Mouse (Mus musculus) layer of hippocampus, adult 18-20 months (tissue): ENCODE results near the gene Sema4a. TPM values are rescaled to one million over a fixed set of nuclear protein-coding genes. Genes with fewer than 3 reads are reported as not detected.

ENCODE experiments used
- DNase-seq, 2 experiments: peaks; one replicate each; pipeline ENCODE4 v3.0.0; 2022; ENCODE audit warnings: low spot score in 2 of 2
- total RNA-seq, 2 experiments: library from RNA; stranded (reverse); gene quantifications; 2 replicates each; pipeline ENCODE4 v1.2.3; 2021

Sema4a gene
- total RNA-seq, 2 experiments from 2014 or later, result 40.4 to 41.5 TPM

DNA sequence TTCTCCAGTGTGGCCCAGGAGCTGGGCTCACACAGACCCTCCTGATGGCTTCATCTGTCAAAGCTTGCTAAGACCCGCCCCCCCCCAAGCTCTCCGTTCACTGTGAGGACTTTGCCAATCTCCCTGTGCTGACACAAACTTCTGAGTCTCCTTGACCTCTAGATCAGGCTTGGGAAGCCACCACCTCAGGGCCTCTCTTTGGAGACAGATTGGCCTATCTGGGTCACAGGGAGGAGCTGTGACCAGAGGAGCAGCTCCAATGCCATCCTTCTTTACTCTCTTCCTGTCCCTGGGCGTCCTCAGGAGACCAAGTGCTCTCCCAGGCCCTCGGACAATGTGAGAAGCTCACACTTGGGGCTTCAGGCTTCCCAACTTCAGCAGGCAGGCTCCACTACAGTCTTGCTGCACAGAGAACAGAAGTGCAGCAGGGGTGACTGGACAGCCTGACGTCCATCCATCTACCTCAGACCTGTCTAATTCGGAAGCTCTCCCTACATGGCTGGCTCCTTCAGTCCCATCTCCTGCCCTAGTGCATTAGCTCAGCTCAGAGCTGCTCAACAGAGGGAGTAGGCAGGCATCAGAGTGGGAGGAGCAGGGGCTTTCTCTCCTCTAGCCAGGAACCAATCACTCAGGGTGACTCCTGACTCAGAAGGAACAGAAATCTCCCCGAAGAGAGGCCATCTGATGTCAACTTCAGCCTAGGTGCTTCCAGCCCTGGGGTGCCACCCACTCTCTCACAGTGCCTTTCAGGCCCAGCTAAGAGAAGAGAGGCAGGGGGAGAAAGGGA is 4.0 kb downstream of the Sema4a start:
- DNase-seq, result no peak

DNA sequence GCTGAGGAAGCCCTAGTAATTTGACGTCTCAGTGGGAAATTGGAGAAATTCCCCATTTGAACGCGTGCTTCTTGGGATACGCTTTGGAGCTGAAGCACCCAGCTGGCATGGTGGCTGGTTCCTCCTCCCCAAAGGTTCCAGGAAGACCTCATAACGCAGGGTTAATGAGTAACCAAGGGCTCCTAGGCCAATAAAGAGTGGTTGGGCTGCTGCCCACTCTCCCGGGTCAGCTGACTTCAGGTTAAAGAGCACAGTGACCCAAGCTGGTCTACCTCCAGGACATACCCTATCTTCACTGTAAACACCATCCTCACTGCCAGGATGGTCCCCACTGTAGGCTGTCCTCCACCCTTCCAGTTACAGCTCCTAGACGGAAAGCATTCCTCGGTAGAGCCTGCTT is 4.7 kb downstream of the Sema4a start:
- DNase-seq, result no peak

DNA sequence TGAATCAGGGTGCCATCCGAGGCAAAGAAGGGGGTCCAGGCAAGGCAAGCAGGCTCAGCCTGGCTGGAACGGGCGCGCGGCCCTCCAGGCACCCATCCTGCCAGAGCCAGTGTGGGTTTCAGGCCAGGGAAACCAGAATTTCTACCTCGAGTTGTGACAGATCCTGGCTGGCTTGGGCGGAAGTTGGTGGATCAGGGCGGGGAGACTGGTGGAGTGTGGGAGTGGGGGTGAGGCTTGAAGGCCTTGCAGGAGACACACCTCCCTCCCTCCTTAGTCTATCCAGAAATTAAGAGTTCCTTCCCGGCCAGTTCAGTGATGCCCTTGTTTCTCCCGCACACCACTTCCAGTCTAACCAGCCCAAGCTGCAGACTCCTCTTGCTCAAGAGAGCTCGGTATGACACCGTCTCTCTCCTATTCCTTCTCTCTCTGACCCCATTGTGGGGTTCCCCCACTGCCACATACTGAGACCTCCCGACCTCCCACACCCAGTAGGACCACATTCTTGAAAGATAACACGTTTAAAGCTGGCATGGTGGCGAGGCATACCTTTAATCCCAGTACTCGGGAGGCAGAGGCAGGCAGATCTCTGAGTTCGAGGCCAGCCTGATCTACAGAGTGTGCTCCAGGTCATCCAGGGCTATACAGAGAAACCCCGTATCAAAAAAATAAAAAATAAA is 5.3 kb downstream of the Sema4a start:
- no peak for DNase-seq

DNA sequence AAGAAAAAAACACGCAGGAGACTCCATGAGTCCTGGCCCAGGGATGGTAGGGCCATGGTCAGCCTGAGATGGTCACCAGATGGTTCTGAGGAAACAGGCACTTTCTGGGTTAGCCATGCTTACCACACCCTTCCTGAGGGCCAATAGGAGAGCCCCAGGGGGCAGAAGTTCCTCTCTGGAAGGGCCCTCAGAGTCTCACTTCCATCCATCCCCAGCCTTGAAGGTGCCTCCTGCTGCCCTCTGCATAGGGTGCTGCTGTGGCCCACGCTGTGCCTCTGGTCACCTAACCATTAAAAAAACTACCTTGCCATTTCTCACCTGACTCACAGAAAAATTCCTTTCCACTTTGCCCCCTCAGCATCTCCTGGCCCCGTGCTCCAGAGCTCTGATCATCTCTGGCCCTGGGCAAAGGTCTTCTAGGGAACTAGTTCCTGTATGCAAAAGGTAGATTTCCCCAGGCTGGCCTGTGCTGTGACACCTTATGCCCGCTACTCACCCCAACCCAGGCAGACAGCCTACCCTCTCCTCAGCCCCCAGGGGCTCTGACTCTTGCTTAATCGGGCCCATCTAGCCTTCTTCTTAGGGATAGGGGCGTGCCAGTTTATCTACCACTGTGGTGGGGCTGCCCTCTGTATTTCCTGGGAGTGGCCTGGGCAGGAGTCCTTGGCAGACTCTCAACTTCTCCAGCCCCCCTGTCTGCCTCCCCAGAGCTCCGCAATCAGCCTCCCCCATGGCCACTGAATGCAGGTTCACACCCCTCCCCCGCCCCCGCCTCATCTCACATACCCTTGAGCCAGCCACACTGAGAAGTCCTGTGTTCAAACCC is 6.0 kb downstream of the Sema4a start:
- no peak for DNase-seq

DNA sequence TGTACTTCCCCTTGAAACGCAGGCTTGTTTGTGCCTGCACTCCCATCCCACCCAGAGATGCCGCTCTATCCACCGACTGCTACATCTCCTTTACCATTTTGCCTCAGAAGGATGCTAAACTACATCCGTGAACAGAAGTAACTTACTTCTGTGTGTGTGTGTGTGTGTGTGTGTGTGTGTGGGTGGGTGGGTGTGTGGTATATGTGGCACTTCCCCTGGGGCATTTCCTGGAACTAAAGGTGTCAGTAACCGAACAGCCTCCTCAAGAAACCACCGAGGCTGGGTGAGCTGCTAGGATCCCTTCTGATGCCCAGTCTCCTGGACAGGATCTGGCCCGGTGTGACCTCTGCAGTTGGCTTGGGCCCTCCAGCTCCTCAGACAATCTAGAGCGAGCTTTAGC is 7.0 kb downstream of the Sema4a start:
- no peak for DNase-seq

DNA sequence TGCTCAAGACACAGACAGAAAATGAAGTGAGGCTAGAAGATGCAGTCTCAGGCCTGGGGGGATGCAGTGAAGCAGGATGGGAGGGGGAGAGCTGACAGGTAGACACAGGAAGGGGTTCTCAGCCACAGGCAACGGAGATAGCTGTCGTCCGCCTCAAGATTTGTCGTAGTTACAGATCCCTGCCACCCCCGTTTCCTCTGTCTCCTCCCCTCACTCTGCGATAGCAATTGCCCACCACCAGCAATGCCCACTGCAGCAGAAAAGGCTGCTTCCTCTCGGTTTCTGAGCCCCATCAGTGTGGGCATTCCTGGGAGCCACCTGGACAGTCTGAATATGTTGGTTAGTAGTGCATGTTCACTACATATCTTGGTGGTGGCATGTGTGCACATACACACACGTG is 7.6 kb downstream of the Sema4a start:
- DNase-seq, result no peak

DNA sequence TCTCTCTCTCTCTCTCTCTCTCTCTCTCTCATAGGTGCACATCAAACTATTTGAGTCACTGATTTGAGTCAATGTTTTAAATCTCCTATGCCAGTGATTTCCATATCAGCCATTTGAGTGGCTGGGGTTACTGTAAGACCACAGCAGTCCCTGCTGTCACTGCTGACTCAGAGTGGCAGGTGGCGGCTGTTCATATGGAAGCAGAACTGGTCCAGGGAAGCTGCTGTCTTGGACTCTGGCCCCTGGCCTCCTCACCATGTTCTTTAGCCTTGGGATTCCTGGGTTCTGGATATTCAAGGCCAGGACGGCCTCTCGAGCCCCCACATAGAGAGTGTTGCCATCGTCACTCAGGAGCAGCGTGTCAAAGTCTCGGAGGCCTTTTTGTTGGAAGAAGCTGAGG is 8.3 kb downstream of the Sema4a start:
- no peak for DNase-seq

DNA sequence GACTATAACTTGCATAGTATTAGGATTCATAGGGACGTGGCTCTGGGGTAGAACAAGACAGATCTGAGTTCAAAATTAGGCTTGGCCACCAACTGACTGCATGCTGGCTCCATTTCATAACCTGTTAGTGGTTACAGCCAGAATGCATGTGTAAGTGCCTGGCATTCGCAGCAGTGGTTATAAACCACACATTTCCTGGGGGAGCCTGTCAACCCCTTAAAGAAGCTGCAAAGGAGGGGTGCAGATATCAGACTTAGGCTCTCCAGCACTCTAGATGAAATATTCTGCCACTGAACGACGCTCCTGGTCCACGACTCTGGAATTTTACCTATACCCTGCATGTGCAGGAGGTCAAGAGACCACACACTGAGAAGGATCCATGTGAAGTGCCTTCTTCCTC is 8.7 kb downstream of the Sema4a start:
- no peak for DNase-seq

DNA sequence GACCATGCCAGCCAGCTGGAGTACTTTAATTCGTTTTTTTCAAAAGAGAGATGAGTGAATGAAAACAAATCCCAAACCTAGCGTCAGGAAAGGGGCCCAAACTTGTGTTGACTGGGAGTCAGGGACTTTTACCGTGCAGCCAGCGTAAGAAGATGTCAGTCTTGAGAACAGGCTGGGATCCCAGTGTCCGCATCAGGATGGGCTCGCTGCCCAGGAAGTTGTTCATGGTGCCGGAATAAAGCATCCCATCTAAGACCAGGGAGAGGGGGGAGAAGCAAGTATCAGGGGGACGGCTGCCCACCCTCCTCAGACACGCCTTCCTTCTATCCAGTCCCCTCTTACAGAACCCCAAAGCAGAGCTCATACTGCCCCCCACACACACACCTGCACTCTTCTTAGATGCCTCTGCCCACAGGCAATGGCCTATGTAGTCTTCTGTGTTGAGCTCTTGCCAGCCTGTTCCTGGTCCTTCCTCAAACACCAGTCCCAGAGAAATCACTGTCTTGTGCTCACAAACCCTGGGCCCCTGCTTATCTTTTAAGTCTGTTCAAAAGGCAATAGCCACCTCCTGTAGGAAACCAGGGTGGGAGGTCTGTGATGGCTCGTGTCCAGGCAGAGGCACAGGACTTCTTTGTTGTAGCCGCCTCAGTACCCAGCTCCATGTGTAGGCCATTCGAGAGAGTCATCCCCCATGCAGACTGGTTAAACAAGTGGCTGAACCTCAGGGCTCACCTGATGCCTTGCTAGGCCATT is 10.4 kb downstream of the Sema4a start:
- DNase-seq, result no peak

DNA sequence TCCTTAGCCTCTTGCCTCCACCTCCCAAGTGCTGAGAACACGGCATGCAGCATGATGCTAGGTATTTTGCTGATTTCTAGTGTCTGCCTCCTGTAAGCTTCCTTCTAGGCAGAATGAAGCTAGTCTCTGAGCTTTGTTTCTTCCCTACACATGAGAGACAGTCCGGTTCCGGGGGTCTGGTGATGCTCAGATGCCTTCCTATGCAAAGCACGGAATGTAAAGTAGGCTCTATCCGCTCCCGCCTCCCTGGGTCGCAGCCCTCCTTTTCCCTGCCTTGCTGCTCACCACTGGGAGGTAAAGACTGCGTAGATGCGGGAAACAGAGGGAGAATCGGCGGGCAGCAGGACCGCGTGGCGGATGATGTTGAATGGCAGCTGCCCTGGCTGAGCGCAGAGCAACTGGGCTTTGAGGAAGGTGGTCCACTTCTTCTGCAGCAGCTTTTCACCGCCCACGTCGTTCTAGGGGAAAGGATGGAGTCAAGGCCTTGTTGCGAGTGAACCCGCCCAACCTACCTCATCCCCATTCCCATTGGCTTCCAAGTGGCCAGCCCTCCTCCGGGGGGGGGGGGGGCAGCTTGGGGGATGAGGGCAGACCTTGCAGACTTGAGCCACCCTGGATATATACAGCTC is 11.5 kb downstream of the Sema4a start:
- DNase-seq, result no peak

DNA sequence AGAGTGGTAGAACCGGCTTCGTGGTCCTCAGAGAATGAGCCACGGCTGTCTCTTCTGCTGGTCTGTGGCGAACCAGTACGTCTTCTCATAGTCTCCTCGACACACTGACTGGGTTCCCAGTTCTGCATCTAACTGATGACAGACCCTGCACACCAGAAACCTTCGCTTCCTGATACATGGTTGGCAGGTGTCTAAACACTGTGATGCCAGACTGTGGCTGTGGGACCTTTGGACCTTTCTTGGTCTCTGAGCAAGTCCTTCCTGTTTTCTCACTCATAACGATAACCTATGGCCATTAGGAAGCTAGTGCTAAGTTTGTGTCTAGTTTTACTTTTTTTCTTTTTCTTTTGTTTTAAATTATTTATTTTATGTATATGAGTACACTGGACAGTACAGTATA is 12.5 kb downstream of the Sema4a start:
- DNase-seq, result no peak

DNA sequence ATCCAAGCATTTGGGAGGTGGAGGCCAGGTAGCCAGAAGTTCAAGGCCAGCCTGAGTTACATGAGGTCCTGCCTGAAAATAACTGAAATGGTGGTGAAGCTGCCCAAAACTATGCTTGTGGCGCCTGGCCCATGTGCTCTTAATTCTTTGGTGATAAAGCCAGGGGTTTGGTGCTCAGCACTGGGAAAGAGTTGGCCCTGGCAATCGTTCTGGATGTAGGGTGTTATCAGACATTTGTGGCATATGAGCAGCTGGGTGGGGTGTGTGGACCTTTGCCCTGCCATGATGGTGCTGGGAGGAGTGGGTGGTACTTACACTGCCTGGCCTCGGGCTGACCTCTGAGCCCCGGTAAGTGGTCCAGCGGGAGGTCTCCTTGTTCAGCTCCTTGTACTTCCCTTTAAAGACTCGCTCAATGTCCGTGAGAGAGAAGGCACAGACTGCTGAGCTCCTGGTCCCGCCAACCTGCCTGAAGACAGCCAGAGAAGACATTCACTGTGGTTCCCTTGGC is 13.3 kb downstream of the Sema4a start:
- no peak for DNase-seq

DNA sequence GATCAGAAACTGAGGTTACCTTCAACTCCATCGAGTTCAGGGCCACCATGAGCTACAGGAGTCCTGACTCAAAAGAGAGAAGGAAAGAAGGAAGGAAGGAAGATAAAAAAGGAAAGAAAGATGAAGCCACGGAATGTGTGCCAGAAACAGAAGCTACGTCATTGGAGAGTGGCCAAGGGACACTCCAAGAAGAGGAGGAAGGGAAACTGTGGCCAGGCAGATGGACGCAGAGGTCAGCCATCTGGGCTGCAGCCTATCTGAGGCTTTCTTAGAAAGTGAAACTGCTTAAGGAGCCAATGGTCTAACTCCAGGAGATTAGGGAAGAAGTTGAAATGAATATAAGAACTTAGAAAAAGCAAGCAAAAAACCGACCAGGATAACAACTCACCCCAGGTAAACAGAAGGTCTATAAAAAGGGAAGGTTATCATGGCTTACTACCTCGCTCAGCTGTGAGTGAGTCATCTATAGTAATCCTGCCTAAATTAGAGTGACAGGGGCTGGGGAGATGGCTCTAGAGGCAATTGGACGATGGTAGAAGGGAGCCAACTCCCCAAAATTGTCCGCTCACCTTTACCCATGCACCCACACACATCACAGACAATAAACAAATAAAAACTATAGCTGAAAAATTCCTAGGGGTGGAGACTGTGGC is 14.4 kb downstream of the Sema4a start:
- DNase-seq, result no peak

DNA sequence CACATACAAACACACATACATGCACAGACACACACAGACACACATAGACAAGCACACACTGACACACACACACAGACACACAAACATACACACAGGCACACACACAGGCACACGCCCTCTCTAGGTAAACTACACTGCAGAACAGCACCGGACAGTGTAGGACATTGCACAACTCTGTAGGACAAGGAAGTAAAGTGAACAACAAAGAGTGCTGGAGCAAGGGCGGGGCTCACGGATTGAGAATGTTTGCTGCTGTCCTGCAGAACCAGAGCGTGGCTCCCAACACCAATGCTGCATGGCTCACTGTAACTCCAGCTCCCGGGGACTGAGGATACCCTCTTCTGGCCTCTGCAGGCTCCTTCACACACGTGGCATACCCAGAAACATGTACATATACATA is 18.1 kb downstream of the Sema4a start:
- no peak for DNase-seq

DNA sequence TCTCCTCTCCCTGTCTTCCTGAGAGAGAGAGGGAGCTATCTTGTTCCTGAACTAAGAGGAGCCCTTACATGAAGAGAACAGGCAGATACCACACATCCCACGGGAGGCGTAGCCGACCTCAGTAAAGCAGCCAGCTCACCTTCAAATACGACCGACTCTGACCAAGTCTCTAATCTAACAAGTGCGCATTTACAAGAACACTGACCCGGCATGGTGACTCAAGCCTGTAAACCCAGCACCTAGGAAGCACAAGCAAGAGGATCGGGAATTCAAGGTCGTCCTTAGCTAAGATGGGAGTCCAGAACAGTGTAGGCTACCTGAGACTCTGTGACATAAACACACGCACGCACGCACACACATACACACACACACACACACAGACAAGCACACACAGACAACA is 18.5 kb downstream of the Sema4a start:
- no peak for DNase-seq

DNA sequence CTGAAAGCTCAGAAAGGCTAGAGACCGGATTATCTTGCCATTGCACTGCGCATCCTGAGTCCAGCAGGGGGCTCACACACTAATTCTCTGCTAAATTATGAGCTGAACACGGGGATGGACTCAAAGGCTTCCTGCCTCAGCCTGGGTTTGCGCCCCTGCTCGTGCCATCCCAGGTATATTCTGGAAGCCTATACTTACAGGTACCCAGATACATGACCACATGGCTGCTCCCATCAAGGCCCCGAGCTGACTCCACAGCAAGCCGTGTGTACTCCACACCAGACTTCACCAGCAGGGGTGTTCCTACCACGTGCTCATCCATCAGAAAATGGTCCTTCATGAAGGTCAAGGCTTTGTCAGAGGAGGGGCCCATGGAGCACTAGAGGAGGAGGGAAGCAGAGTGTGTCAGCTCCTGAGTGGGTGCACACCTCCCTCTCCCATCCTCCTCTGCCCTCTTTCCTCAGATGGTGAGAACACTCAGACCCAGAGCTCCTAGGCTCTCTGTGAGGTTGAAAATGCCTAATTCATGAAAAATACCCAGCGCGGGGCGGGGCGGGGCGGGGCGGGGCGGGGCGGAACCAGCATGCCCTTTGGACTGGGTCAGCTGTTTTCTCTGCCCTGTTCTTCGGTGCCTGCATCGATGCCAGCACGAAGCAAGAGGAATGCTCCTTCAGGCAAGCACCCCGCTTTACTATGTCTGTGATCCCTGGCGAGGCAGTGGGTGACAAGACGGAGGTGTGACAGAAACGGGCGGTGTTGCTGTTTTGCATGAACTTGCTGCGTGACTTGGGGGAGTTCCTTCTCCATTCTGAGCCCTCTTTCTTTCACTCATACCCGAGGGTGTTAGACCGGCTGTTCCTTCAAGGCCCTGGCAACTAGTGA is 20.2 kb downstream of the Sema4a start:
- peak in 1 of 2 experiments; percentile 56 for DNase-seq

DNA sequence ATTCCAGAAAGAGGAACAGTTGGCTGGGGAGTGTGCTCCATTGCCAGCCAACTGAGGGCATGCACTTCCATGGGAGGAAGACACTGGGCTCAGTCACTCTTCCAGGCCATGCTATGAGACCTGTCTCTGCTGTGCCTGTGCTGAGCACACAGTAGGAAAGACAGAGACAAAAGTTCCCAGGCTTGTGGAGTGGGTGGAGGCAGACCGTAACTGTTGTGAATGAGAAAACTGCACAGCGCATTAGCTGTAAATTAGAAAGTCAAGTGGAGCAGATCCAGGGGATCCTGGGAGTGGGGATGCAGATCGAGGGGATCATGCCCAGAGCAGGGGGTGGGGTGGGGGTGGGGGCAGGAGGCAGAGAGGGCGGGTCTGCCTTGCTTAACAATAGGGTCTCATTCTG is 21.4 kb downstream of the Sema4a start:
- DNase-seq, result no peak

DNA sequence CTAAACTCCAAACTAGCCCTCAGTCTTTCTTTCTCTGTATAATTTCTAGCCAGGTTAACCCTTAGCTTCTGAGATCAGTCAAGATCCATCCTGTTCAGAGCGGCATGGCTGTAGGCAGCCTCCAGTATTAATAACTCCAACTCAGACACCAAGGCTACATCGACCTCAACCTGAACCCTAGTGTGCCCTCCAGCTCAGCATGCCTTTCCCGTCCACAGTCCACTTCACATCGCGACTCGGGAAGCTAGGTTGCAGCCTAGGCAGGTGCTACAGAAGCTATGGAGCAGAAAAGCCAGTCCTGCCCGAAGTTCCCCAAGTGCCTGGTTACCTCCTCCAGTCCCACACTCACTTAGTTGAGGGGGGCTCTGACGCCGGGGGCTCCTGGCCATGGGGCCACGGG is 23.5 kb downstream of the Sema4a start:
- DNase-seq, result no peak
